ENCODE assay signal across 8 mouse cellular contexts in genomic region chr8:126583534-126583933, GRCm38 (mm10). TPM values are rescaled to one million over a fixed set of nuclear protein-coding genes. Genes with fewer than 3 reads are reported as not detected.
DNase-seq lines count a peak whose midpoint lies in the region; ATAC-seq and TF ChIP-seq lines count a peak whose summit lies in the region.

No protein-coding gene starts in this region.

- H3K4me1 ChIP-seq in kidney, adult 2 months (ENCODE audit: control insufficient read depth, insufficient read depth, low read length): peaks cover 38% of the 10 kb centered on the region
- peaks cover 58% of the 10 kb centered on the region for H3K4me1 ChIP-seq in lung, embryonic 15.5 days
- H3K4me1 ChIP-seq in stomach, embryonic 16.5 days (ENCODE audit: control insufficient read depth, insufficient read depth, low read length): peaks cover 42% of the 10 kb centered on the region

- no peaks in the 10 kb centered on the region for H3K27me3 ChIP-seq in kidney, adult 2 months (replicated peaks; ENCODE audit: control insufficient read depth, insufficient read depth, low read length)
- no peaks in the 10 kb centered on the region for H3K27me3 ChIP-seq in lung, embryonic 15.5 days
- H3K27me3 ChIP-seq in stomach, embryonic 16.5 days (ENCODE audit: control insufficient read depth, insufficient read depth, low read length): no peaks in the 10 kb centered on the region

- peak overlapping the region; percentile 96 for H3K4me2 ChIP-seq in lung, embryonic 15.5 days
- peak overlapping the region; percentile 99 for H3K4me2 ChIP-seq in stomach, embryonic 16.5 days (ENCODE audit: low read depth, low read length)

- H3K36me3 ChIP-seq in kidney, adult 2 months (ENCODE audit: control insufficient read depth, insufficient read depth, low read length): no peaks in the 10 kb centered on the region; the same call in 1 of the 2 replicates
- H3K36me3 ChIP-seq in lung, embryonic 15.5 days: peaks cover 10% of the 10 kb centered on the region
- 0 out of 2 replicates have a peak, but pooled peaks cover 3% of the 10 kb centered on the region for H3K36me3 ChIP-seq in stomach, embryonic 16.5 days (ENCODE audit: control insufficient read depth, insufficient read depth, low read length)

- TF ChIP-seq POLR2A in brain, embryonic 14.5 days (IDR thresholded peaks at IDR 0.05; ENCODE audit: borderline replicate concordance, extremely low read depth, insufficient read depth, insufficient read length, poor library complexity, severe bottlenecking): no peak
- TF ChIP-seq POLR2A in kidney, adult 2 months (IDR thresholded peaks at IDR 0.05; ENCODE audit: low read depth, low read length): no peak

- TF ChIP-seq CTCF in brain, embryonic 14.5 days (IDR thresholded peaks at IDR 0.05; ENCODE audit: borderline replicate concordance, extremely low read depth, insufficient read depth, insufficient read length): no peak
- TF ChIP-seq CTCF in kidney, adult 2 months (conservative IDR thresholded peaks at IDR 0.05; ENCODE audit: insufficient read depth, insufficient read length, low read depth, low read length): no peak

- peak overlapping the region; percentile 65 for H3K9ac ChIP-seq in lung, embryonic 15.5 days
- peak overlapping the region; percentile 90 for H3K9ac ChIP-seq in stomach, embryonic 16.5 days (ENCODE audit: low read length)

- WGBS in kidney, adult 2 months: 2% methylated on average over 13 of the region's 13 CpGs
- 4% methylated on average over 13 of the region's 13 CpGs for WGBS in lung, embryonic 15.5 days
- 7% methylated on average over 13 of the region's 13 CpGs for WGBS in stomach, embryonic 16.5 days

- ATAC-seq in lung, embryonic 15.5 days (ENCODE audit: borderline replicate concordance, extremely low read depth, low FRiP score, low TSS enrichment): peak; percentile 61
- peak; percentile 52 for ATAC-seq in stomach, embryonic 16.5 days (ENCODE audit: insufficient read depth, low FRiP score)

- peak; percentile 58 for DNase-seq in adrenal gland, adult 2 months
- DNase-seq in adrenal gland, postnatal 25 days: no peak
- DNase-seq in brain, embryonic 14.5 days (ENCODE audit: low read depth): peak; percentile 56
- DNase-seq in heart, adult 8-10 months (ENCODE audit: low spot score): peak; percentile 47
- peak; percentile 90 for DNase-seq in kidney, adult 2 months
- DNase-seq in urinary bladder, postnatal 10 days (ENCODE audit: low spot score): no peak

- H3K4me3 ChIP-seq in kidney, adult 2 months (ENCODE audit: insufficient read depth, low read depth, low read length): peak overlapping the region; percentile 58; the same call in 1 of the 2 replicates
- peak overlapping the region; percentile 45 for H3K4me3 ChIP-seq in lung, embryonic 15.5 days
- H3K4me3 ChIP-seq in stomach, embryonic 16.5 days (replicated peaks; ENCODE audit: low read length): peak overlapping the region; percentile 54

- peak overlapping the region; percentile 72; the same call in 1 of the 2 replicates for H3K27ac ChIP-seq in kidney, adult 2 months (ENCODE audit: insufficient read depth, low read depth, low read length)
- peak overlapping the region; percentile 99 for H3K27ac ChIP-seq in lung, embryonic 15.5 days
- peak overlapping the region; percentile 98 for H3K27ac ChIP-seq in stomach, embryonic 16.5 days (ENCODE audit: low read length)

- H3K9me3 ChIP-seq in lung, embryonic 15.5 days: no peaks in the 10 kb centered on the region
- peaks cover 4% of the 10 kb centered on the region; the same call in 1 of the 2 replicates for H3K9me3 ChIP-seq in stomach, embryonic 16.5 days (replicated peaks; ENCODE audit: control insufficient read depth, low read length)

RNA-seq across cellular contexts. Expression of gene Irf2bp2, which starts 10.3 kb away (rescaled TPM):
- 10 to 100 TPM; 89.4 to 92.0 TPM for total RNA-seq in adrenal gland, adult 2 months (2021)
- polyA plus RNA-seq in adrenal gland, adult 2 months (2012; rRNA removed): 111 and 120 TPM in 2 replicates
- total RNA-seq in adrenal gland, postnatal 25 days (2021): 81.3 and 82.6 TPM in 2 replicates
- 37.3 and 39.6 TPM in 2 replicates for polyA plus RNA-seq in brain, embryonic 14.5 days (2012; rRNA removed)
- total RNA-seq in heart, adult 8-10 months (2022): 10 to 100 TPM; 41.8 to 60.9 (median 50.3) TPM
- polyA plus RNA-seq in kidney, adult 2 months (2012; rRNA removed): 40.6 and 46.6 TPM in 2 replicates
- polyA plus RNA-seq in lung, embryonic 15.5 days (2015; fragmentation: Nextera tagmentation; extraction: Ambion mirVana): 12.6 TPM in 2 replicates
- polyA plus RNA-seq in stomach, embryonic 16.5 days (2015; fragmentation: Nextera tagmentation; extraction: Ambion mirVana): 9.9 and 10.8 TPM in 2 replicates

Comparison
In these comparisons a context has a peak if more than half of its experiments do, and no peak if none do; other contexts are left out.
1. DNase-seq: peak in adrenal gland, adult 2 months (single experiment), brain, embryonic 14.5 days (single experiment), heart, adult 8-10 months (single experiment) and kidney, adult 2 months (single experiment); none in adrenal gland, postnatal 25 days (single experiment) and urinary bladder, postnatal 10 days (single experiment).
2. Peak in every context shown above with its lines, with median percentiles within 50 percentile points of each other: H3K27ac ChIP-seq and H3K4me3 ChIP-seq.